Mouse (Mus musculus): ENCODE data around the gene Ctsq. TPM values are rescaled to one million over a fixed set of nuclear protein-coding genes. Genes with fewer than 3 reads are reported as not detected.

The Ctsq gene
- not detected for polyA plus RNA-seq (2014; fragmentation: Illumina TruSeq; extraction: RNeasy Lipid Tissue Mini Kit (QIAGEN cat#74804); ENCODE audit: low read depth, low replicate concordance)

DNA sequence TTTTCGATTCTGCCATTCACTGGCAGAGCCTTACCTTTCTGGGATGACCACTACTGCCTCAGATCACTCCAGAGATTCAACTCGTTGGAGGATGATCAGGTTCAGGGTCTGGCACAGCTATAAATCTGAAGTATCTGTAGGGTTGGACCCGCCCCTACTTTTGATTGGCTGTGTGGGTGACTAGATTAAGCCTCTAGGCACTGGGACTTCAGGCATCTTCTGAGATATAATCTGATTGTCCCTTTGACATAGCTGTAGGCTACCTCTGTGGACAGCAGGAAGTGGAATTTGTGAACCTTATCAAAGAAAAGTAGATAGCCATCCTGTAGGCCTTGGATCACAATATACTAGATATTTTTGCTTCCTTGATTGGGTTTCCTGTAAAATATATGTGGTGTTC is at the start of gene Ctsq:
Gene Ctsq (minus strand): TSS at position 101 of the 400 bp plus-strand sequence.

GRCm38 (mm10) chr13:61005859-61006258 is 34.6 kb downstream of the Ctsq start, which contains the start of gene Ctsj:
Gene Ctsj (minus strand): TSS chr13:61005959.

Other genes starting within 250 kb of the Ctsq start
- not detected for gene Ctsll3, start 237.8 kb downstream of the Ctsq start, polyA plus RNA-seq (2014; fragmentation: Illumina TruSeq; extraction: RNeasy Lipid Tissue Mini Kit (QIAGEN cat#74804); ENCODE audit: low read depth, low replicate concordance)
- gene 4930486L24Rik, start 176.2 kb downstream of the Ctsq start, polyA plus RNA-seq (2014; fragmentation: Illumina TruSeq; extraction: RNeasy Lipid Tissue Mini Kit (QIAGEN cat#74804); ENCODE audit: low read depth, low replicate concordance) = 1.4 TPM
- gene Gm49392, start 143.7 kb downstream of the Ctsq start, polyA plus RNA-seq (2014; fragmentation: Illumina TruSeq; extraction: RNeasy Lipid Tissue Mini Kit (QIAGEN cat#74804); ENCODE audit: low read depth, low replicate concordance) = not detected
- gene Ctla2b, start 143.2 kb downstream of the Ctsq start, polyA plus RNA-seq (2014; fragmentation: Illumina TruSeq; extraction: RNeasy Lipid Tissue Mini Kit (QIAGEN cat#74804); ENCODE audit: low read depth, low replicate concordance) = 0.55 TPM
- not detected for gene Tpbpb, start 135.8 kb downstream of the Ctsq start, polyA plus RNA-seq (2014; fragmentation: Illumina TruSeq; extraction: RNeasy Lipid Tissue Mini Kit (QIAGEN cat#74804); ENCODE audit: low read depth, low replicate concordance)
- gene Gm49393, start 105.0 kb downstream of the Ctsq start, polyA plus RNA-seq (2014; fragmentation: Illumina TruSeq; extraction: RNeasy Lipid Tissue Mini Kit (QIAGEN cat#74804); ENCODE audit: low read depth, low replicate concordance) = 3.8 TPM
- gene Gm49391, start 104.1 kb downstream of the Ctsq start, polyA plus RNA-seq (2014; fragmentation: Illumina TruSeq; extraction: RNeasy Lipid Tissue Mini Kit (QIAGEN cat#74804); ENCODE audit: low read depth, low replicate concordance) = 1.3 TPM
- 1.8 TPM for gene Ctla2a, start 104.0 kb downstream of the Ctsq start, polyA plus RNA-seq (2014; fragmentation: Illumina TruSeq; extraction: RNeasy Lipid Tissue Mini Kit (QIAGEN cat#74804); ENCODE audit: low read depth, low replicate concordance)
- not detected for gene Tpbpa, start 98.6 kb downstream of the Ctsq start, polyA plus RNA-seq (2014; fragmentation: Illumina TruSeq; extraction: RNeasy Lipid Tissue Mini Kit (QIAGEN cat#74804); ENCODE audit: low read depth, low replicate concordance)
- not detected for gene Ctsj, start 34.7 kb downstream of the Ctsq start, polyA plus RNA-seq (2014; fragmentation: Illumina TruSeq; extraction: RNeasy Lipid Tissue Mini Kit (QIAGEN cat#74804); ENCODE audit: low read depth, low replicate concordance)
- not detected for gene Ctsr, start 123.6 kb upstream of the Ctsq start, polyA plus RNA-seq (2014; fragmentation: Illumina TruSeq; extraction: RNeasy Lipid Tissue Mini Kit (QIAGEN cat#74804); ENCODE audit: low read depth, low replicate concordance)
- gene Cts6, start 162.8 kb upstream of the Ctsq start, polyA plus RNA-seq (2014; fragmentation: Illumina TruSeq; extraction: RNeasy Lipid Tissue Mini Kit (QIAGEN cat#74804); ENCODE audit: low read depth, low replicate concordance) = not detected
- gene Cts8, start 214.7 kb upstream of the Ctsq start, polyA plus RNA-seq (2014; fragmentation: Illumina TruSeq; extraction: RNeasy Lipid Tissue Mini Kit (QIAGEN cat#74804); ENCODE audit: low read depth, low replicate concordance) = not detected
- gene Gm49398, start 248.2 kb upstream of the Ctsq start, polyA plus RNA-seq (2014; fragmentation: Illumina TruSeq; extraction: RNeasy Lipid Tissue Mini Kit (QIAGEN cat#74804); ENCODE audit: low read depth, low replicate concordance) = not detected